Mouse (Mus musculus): ENCODE data around the gene Neo1. TPM values are rescaled to one million over a fixed set of nuclear protein-coding genes. Genes with fewer than 3 reads are reported as not detected.

Gene Neo1
- polyA plus RNA-seq, 1 experiment from 2014 or later = 39.4 TPM

GRCm38 (mm10) chr9:58879836-58880235 is 156.4 kb downstream of the Neo1 start:
- H3K27me3 ChIP-seq = no peaks in the 10 kb centered on the region
- H3K4me2 ChIP-seq = no peak overlapping the region
- H3K36me3 ChIP-seq = peaks cover 70% of the 10 kb centered on the region
- ATAC-seq (ENCODE audit: low read depth) = no peak
- H3K4me3 ChIP-seq = no peak overlapping the region
- no peak overlapping the region for H3K9ac ChIP-seq
- no peaks in the 10 kb centered on the region for H3K9me3 ChIP-seq
- no peak overlapping the region for H3K27ac ChIP-seq (replicated peaks)
- H3K4me1 ChIP-seq (replicated peaks) = no peaks in the 10 kb centered on the region
- 91% methylated on average over 1 of the region's 1 CpGs for WGBS

DNA sequence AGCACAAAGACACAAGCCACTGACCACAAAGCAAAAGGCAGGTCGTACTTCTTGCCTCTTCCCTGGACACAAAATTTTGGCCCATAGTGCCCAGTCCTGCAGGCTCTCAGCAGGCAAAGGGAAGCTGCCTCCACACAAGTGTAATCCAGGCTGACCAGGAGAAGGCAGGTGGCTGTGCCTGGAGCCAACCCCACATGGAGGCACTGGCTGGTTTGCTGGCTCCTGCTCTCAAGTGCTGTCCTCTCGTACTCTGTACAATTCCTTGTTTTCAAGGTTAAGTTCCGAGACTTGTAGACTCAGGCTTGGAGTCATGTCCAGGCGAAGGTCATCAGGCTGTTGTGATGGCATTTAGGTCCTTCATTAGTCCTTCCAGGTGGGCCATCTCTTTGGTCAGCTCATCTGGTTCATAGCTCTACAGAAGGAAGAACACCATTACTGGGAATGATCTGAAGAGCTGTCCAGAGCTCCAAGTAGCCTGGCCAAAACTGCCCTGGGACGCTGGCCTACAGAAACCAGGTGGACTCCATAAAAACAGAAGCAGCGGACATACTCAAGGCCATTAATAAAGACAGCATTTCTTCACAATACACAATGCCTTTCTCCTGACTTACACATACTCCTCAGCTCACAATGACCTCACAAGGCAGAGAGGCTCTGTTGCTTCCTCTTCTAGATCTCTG is 159.2 kb downstream of the Neo1 start:
- Histone ChIP-seq H3K9me3 (no peaks in the 10 kb centered on the region), H3K4me3 (no peak overlapping the region), H3K27me3 (no peaks in the 10 kb centered on the region), H3K4me2 (no peak overlapping the region), H3K27ac (replicated peaks) (no peak overlapping the region), H3K36me3 (peaks cover 55% of the 10 kb centered on the region), H3K9ac (no peak overlapping the region), H3K4me1 (replicated peaks) (no peaks in the 10 kb centered on the region)
- no peak for ATAC-seq (ENCODE audit: low read depth)
- WGBS = 93% methylated on average over 6 of the region's 6 CpGs

- Histone ChIP-seq H3K4me1 (replicated peaks) (no peaks in the 10 kb centered on the region), H3K36me3 (peaks cover 43% of the 10 kb centered on the region), H3K4me2 (no peak overlapping the region), H3K27ac (replicated peaks) (no peak overlapping the region), H3K27me3 (no peaks in the 10 kb centered on the region), H3K9ac (no peak overlapping the region), H3K9me3 (no peaks in the 10 kb centered on the region), H3K4me3 (no peak overlapping the region)
- 93% methylated on average over 6 of the region's 6 CpGs for WGBS
- no peak for ATAC-seq (ENCODE audit: low read depth)
Observed at GRCm38 (mm10) chr9:58875439-58875838, 160.8 kb downstream of the Neo1 start.

GRCm38 (mm10) chr9:58874354-58874753 is 161.9 kb downstream of the Neo1 start:
- Histone ChIP-seq H3K27me3 (no peaks in the 10 kb centered on the region), H3K4me2 (no peak overlapping the region), H3K4me3 (no peak overlapping the region), H3K27ac (replicated peaks) (no peak overlapping the region), H3K9me3 (no peaks in the 10 kb centered on the region), H3K9ac (no peak overlapping the region), H3K4me1 (replicated peaks) (no peaks in the 10 kb centered on the region), H3K36me3 (peaks cover 35% of the 10 kb centered on the region)
- ATAC-seq (ENCODE audit: low read depth) = peak; percentile 27; the same call in 1 of the 2 replicates
- 80% methylated on average over 4 of the region's 4 CpGs for WGBS

DNA sequence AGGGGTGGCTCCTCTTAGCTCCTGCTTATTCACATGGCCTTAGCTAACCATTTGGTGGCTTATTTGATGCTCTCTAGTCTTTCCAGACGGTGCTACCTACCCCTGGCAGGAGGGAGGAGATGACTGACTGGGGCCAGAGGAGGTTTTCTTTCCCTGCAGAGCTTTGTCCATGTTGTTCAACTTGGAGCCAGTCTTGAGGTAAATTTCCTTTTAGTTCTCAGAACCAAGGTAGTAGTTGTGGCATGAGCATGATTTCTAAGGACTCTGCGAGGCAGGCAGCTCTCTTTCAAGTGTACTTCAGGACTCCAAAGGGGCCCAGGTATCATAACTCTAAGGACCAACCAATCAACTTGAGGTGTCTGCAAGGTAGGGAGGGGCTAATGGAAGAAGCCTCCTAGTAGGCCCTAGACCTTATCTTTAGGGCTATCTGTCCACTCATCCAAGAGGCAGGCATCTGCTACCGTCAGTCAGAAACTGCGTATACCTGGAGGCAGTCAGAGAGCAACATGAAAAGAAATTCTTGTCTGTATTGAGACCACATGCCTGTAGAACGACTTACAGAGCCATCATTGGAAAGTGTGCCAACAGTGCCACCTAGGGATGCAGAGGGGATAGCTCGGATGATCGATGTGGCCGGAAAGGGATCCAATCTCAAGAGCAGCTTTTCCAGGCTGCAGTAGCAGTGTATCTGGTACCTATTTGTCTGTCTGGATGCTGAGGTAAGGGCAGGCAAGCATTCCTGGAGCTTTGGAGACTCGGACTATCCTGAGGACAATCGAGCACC is 162.5 kb downstream of the Neo1 start:
- peak; percentile 43; the same call in 1 of the 2 replicates for ATAC-seq (ENCODE audit: low read depth)
- no peak overlapping the region for H3K9ac ChIP-seq
- 53% methylated on average over 10 of the region's 10 CpGs for WGBS

DNA sequence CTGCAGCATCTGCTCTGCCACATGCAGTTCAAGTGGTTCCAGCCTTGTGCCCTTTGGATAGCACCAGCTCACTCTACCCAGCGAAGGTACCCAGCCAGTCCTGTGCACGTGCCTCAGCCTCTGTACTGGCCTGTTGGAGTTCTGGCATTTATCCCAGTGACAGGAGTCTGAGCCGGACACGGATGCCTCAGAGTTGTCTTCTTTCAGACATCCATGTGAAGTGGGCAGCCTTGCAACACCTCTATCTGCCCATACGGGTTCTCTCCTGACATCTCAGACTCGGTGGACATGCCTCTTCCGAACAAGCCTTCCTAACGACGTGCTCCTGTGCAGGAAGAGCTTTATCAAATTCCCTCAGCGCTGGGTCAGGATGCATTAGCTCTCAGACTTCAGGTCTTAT is 165.1 kb downstream of the Neo1 start:
- no peak overlapping the region for H3K27ac ChIP-seq (replicated peaks)
- H3K4me3 ChIP-seq = no peak overlapping the region
- H3K4me1 ChIP-seq (replicated peaks) = no peaks in the 10 kb centered on the region
- H3K27me3 ChIP-seq = no peaks in the 10 kb centered on the region
- no peak overlapping the region for H3K9ac ChIP-seq
- no peak for ATAC-seq (ENCODE audit: low read depth)
- no peaks in the 10 kb centered on the region for H3K9me3 ChIP-seq
- H3K4me2 ChIP-seq = no peak overlapping the region
- WGBS = 88% methylated on average over 10 of the region's 10 CpGs
- peaks cover 13% of the 10 kb centered on the region for H3K36me3 ChIP-seq

More for the DNA sequence above, 162.5 kb downstream of the Neo1 start:
- Histone ChIP-seq H3K4me1 (replicated peaks) (no peaks in the 10 kb centered on the region), H3K36me3 (peaks cover 35% of the 10 kb centered on the region), H3K9me3 (no peaks in the 10 kb centered on the region), H3K4me2 (no peak overlapping the region), H3K27me3 (no peaks in the 10 kb centered on the region), H3K27ac (replicated peaks) (no peak overlapping the region), H3K4me3 (no peak overlapping the region)

GRCm38 (mm10) chr9:58863826-58864225 is 172.4 kb downstream of the Neo1 start:
- H3K27ac ChIP-seq (replicated peaks) = 0 out of 2 replicates have a peak overlapping the region, but pooled peaks have one; percentile 10
- 28% methylated on average over 7 of the region's 7 CpGs for WGBS

GRCm38 (mm10) chr9:58859080-58859635 is 177.1 kb downstream of the Neo1 start:
- Histone ChIP-seq H3K4me3 (no peak overlapping the region), H3K9ac (no peak overlapping the region), H3K4me2 (peak overlapping the region; percentile 37), H3K9me3 (no peaks in the 10 kb centered on the region), H3K36me3 (peaks cover 39% of the 10 kb centered on the region), H3K27ac (replicated peaks) (no peak overlapping the region), H3K4me1 (replicated peaks) (peaks cover 40% of the 10 kb centered on the region), H3K27me3 (peaks cover 31% of the 10 kb centered on the region)
- WGBS = 27% methylated on average over 30 of the region's 30 CpGs
- no peak; the same call in 1 of the 2 replicates for ATAC-seq (ENCODE audit: low read depth)

More at GRCm38 (mm10) chr9:58863826-58864225, 172.4 kb downstream of the Neo1 start:
- no peak overlapping the region for H3K4me2 ChIP-seq
- H3K4me3 ChIP-seq = no peak overlapping the region
- 0 out of 2 replicates have a peak overlapping the region, but pooled peaks have one; percentile 2 for H3K9ac ChIP-seq
- H3K9me3 ChIP-seq = no peaks in the 10 kb centered on the region
- peaks cover 14% of the 10 kb centered on the region for H3K27me3 ChIP-seq
- ATAC-seq (ENCODE audit: low read depth) = peak; percentile 45; the same call in 1 of the 2 replicates
- peaks cover 13% of the 10 kb centered on the region for H3K36me3 ChIP-seq
- peaks cover 30% of the 10 kb centered on the region for H3K4me1 ChIP-seq (replicated peaks)

- no peak overlapping the region for H3K9ac ChIP-seq
- no peaks in the 10 kb centered on the region for H3K9me3 ChIP-seq
- no peak overlapping the region for H3K27ac ChIP-seq (replicated peaks)
- H3K36me3 ChIP-seq = peaks cover 34% of the 10 kb centered on the region
- no peak overlapping the region for H3K4me2 ChIP-seq
- no peak for ATAC-seq (ENCODE audit: low read depth)
- no peak overlapping the region for H3K4me3 ChIP-seq
- H3K27me3 ChIP-seq = peaks cover 31% of the 10 kb centered on the region
- peaks cover 54% of the 10 kb centered on the region for H3K4me1 ChIP-seq (replicated peaks)
- WGBS = 19% methylated on average over 3 of the region's 3 CpGs
Observed at GRCm38 (mm10) chr9:58854931-58855330, 181.3 kb downstream of the Neo1 start.

GRCm38 (mm10) chr9:58849576-58850315 is 186.5 kb downstream of the Neo1 start:
- peaks cover 11% of the 10 kb centered on the region; the same call in 1 of the 2 replicates for H3K36me3 ChIP-seq
- H3K4me3 ChIP-seq = no peak overlapping the region
- peak overlapping the region; percentile 71 for H3K27ac ChIP-seq (replicated peaks)
- H3K4me2 ChIP-seq = no peak overlapping the region
- H3K9ac ChIP-seq = peak overlapping the region; percentile 35; the same call in 1 of the 2 replicates
- peak; percentile 54 for ATAC-seq (ENCODE audit: low read depth)
- no peaks in the 10 kb centered on the region for H3K9me3 ChIP-seq
- H3K27me3 ChIP-seq = peaks cover 8% of the 10 kb centered on the region; the same call in 1 of the 2 replicates
- H3K4me1 ChIP-seq (replicated peaks) = peaks cover 51% of the 10 kb centered on the region
- WGBS = 19% methylated on average over 13 of the region's 13 CpGs

GRCm38 (mm10) chr9:58847676-58848075 is 188.6 kb downstream of the Neo1 start:
- Histone ChIP-seq H3K27me3 (peaks cover 8% of the 10 kb centered on the region; the same call in 1 of the 2 replicates), H3K9me3 (no peaks in the 10 kb centered on the region), H3K4me3 (no peak overlapping the region), H3K36me3 (peaks cover 17% of the 10 kb centered on the region; the same call in 1 of the 2 replicates), H3K27ac (replicated peaks) (no peak overlapping the region), H3K4me2 (no peak overlapping the region), H3K4me1 (replicated peaks) (peaks cover 35% of the 10 kb centered on the region), H3K9ac (no peak overlapping the region)
- ATAC-seq (ENCODE audit: low read depth) = no peak
- 72% methylated on average over 7 of the region's 7 CpGs for WGBS
